Mouse (Mus musculus) cerebellum, postnatal 14 days (tissue): Measurements from ENCODE around the gene Atn1.

Experiments
- DNase-seq, 2 experiments: peaks; one replicate each; pipeline ENCODE4 v3.0.0; 2021; ENCODE audit warnings: mixed read lengths in 2 of 2

Atn1 gene

DNA sequence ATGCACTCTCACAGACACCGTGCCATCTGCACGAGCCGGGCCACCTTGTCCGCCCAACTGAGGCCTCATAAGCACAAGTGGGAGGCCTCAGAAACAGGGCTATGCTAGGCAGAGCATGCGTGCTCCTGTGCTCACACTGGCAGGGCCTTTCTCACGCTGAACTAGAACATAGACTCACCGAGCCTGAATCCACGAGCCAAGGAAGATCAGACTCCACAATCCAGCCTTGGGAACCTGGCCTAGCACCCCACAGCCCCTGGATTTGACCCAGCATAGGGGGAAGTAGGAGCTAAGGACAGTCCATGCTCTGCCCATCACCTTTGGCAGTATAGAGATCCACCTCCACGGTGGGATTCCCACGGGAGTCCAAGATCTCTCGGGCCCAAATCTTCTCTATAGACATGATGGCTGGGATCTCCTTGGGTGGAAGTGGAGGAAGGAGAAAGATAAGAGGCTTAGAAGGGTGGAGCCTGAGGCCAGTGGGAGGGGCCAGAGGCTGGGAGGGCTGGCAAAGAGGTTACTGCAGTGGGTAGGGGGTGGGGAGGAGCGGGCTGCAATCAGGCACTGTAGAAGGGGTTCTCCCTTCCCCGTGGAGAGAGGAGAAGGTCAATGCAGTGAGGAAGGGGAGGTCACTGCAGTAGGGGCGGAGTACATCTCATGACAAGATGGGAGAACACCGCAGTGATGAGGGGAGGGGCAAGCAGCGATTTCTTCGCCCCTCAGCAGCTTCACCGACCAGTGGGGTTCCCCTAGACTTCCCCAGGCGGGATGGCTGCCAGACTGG, 11.8 kb upstream of the Atn1 start:
- peak; percentile 72 to 77 for DNase-seq

DNA sequence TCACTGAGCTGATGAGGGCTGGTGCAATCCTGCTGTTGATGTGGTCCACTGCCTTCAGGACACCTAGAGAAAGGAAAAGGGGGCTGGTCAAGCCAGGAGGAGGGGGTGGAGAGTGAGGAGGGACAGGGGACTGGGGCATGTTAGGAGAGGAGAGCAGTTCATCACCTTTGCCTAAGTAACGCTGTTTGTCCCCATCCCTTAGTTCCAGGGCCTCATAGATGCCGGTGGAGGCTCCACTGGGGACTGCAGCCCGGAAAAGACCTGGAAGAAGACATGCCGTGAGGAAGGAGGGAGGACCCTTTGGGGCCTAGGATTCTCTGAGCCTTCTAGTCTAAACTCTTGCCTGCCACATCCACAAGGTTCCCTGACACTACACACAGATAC, 11.2 kb upstream of the Atn1 start:
- DNase-seq, result no peak

DNA sequence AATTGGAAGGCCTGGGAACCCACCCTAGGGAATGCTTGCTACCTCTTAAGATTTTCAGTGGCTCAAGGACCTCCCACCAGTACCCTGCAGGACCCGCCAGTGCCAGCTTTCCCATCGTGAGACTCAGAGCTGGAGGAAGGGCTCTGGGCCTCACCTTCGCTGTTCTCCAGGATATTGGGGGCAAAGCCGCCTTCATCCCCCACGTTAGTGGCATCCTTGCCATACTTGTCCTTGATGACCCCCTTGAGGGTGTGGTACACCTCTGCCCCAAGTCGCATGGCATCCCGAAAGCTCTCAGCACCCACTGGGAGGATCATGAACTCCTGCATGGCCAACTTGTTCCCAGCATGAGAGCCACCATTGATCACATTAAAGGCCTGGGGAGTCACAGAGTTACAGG, 9.6 kb upstream of the Atn1 start:
- no peak for DNase-seq

DNA sequence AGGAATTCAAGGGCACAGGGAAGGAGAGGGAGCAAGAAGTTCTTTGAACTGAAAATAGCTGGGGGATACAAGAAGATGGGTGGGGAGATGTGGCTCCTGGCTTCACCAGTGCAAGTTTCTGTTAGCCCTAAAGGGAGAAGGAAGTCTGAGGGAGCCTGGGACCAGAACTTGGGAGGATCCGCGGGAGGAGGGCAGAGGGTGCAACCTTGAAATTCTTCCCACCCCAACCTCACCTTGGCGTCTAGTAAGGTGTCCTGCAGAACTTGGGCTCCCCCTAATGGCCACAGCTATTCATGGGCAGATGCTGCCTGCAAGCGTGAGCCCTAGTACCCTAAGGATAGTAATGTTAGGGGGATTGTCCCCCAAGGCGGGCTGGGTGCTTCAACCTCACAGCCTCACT, 2.9 kb upstream of the Atn1 start:
- DNase-seq, result peak; percentile 87 to 93

DNA sequence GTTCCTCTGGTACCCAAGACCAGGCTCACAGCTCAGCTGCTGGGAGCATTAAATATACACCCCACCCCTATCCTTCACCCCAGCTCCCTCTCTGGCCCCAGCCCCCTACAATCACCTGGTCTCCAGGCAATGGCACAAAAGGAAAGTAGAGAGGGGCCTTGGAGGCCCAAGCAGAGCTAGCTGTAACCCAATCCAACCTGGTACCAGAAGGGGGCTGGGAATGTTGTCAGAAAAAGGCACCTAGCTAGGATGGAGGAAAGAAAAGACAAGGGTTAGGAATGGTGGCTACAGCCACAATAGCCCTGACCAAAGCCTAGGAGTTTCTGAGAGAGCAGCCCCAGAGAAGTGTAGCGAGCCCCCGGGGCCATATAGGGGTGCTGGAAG, 2.5 kb upstream of the Atn1 start:
- DNase-seq, result no peak

DNA sequence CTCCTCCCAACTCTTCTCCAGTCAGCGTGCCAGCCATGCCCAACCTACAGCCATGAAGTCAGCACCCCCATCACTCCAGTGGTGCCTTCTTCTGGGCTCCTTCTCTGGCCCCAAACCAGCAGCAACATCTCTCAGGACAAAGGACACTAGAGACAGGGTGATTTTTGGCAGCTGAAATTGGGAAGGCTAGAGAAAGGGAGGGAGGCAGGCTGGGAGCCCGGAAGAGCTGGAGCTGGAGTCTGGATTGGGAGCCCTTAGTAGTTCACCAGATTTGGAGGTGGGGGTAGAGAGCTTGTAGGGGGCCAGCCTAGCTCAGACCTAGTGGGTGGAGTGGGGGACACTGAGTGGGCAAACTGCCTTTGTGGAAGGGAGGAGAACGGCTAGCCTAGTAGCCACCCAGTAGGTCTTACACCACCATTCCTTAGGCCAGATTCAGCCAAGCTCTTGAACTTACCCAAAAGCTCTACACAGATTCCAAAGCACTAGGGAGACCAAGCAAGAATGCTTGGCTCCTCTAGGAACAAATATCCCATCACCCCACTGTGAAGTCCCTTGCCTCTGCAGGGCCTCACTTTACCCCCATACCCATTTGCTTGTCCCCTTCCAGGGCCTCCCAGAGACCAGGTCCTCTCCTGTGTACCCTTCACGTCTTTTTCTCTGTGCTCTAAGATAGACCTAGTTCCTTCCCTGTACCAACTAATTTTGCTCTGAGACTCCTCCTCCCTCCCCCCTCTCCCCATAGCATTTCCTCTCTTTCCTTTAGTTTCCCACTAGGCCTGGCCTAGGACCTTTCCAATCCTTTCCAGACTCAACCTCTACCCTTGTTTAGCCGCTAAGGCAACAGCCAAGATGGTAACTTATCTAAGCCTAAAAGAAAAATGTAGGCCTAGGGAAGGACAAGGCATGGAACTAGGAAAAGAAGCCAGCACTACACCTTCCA, 1.9 kb upstream of the Atn1 start:
- DNase-seq, result peak; percentile 72 to 77

DNA sequence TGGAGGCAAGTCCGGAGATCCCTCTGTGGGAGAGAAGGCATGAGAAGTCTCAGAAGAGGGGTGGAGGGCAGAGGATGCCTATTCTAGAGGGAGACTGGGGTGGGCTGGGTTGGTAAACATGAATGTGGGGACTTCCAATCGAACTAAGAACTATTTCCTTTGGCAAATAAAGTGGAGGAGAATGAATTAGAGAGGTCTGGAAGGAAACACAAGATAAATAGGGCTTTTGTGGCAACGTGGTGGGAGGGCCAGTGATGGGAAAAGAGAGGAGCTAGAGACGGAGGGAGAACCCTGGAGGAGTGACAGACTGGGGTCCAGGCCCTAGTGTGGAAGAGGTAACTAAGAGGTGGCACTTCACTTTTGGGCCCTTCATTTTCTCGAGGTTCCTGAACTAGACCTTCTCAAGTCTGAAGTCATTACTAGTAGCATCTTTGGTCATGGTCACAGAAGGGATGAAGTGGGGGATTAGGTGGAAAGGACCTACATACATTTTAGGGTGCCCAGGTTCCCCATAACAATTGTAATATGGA, 1.1 kb upstream of the Atn1 start:
- DNase-seq, result no peak

DNA sequence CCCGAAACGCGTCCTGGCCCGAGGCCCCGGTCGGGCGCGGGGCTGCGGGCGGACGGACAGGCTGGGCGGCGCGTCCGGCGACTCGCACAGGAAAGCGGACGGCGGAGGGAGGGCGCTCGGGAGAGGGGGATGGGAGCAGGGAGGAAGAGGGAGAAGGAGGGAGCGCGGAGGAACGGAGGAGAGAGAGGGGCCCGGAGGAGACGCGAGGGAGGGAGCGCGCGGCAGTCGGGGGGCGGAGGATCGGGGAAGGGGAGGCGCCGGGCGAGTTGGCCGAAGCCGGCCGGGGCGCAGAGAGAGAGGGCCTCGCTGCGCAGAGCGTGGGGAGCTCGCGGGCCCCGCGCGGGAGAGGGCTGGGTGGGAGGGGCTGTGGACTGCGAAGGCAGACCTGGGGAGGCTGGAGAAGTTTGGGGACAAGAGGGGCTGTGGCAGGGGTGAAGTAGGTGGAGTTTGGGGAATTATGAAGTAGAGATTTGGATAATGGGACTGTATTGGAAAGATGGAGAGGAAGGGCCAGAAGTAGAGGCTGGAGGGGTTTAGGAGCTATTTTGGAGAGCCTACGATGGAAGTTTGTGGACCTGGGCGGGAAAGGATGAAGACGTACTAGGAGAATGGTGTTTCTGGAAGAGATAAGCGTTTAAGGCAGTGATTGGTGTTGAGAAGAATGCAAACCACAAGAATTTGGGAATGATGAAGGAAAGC, 477 bp upstream of the Atn1 start:
- peak; percentile 89 for DNase-seq

DNA sequence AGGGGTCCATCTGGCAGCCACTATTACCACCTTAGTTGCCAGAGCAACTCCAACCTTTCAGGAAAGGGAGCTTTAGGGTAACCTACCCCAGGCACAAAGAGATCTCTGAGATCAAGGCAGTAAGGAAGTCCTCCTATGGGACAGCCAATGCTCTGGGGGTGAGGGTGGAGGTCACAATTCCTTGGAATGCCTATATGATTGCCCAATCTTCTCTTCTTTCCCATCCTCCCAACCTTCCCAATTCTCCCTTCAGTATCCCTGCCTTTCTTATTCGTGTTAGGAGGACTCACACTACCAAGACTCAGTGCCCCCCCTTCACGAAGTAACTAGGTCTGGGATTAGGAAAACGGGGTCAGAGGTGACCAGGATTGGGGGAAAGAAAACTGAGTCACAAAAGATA, 1.0 kb downstream of the Atn1 start:
- no peak for DNase-seq

DNA sequence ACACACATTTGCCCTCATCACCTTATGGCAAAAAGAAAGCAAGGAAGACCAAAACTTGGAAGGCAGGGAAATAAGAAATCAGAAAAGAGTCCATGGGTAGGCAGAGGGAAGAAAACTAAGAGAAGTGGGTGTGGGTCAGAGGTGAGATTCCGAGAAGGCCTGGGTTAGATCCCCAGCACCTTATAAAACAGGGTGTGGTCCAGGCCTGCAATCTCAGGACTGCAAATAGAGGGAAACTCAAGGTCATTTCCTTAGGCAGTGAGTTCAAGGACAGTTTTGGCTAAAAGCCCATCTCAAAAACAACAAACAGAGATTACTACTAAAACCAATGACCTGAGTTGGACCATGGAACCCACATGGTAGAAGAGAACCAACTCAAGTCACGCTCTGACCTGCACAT, 2.5 kb downstream of the Atn1 start:
- DNase-seq, result no peak

DNA sequence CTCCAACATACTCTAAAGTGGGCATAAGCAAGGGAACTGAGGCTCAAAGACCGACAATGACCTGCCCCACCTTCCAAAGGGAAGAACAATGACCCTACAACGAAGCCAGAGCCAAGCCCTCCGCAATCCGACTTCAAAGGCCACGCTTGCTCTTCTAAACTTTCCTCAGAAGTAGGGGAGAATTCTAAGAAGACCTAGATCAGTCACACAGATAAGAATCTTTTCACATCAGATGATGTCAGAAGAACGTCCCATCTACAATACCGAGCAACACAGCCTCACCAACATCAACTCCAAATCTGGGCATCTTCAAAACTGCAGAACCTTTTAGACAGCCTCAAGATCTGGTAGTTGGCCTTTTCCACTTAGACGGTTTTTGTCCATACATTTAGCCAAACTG, 5.9 kb downstream of the Atn1 start:
- no peak for DNase-seq

DNA sequence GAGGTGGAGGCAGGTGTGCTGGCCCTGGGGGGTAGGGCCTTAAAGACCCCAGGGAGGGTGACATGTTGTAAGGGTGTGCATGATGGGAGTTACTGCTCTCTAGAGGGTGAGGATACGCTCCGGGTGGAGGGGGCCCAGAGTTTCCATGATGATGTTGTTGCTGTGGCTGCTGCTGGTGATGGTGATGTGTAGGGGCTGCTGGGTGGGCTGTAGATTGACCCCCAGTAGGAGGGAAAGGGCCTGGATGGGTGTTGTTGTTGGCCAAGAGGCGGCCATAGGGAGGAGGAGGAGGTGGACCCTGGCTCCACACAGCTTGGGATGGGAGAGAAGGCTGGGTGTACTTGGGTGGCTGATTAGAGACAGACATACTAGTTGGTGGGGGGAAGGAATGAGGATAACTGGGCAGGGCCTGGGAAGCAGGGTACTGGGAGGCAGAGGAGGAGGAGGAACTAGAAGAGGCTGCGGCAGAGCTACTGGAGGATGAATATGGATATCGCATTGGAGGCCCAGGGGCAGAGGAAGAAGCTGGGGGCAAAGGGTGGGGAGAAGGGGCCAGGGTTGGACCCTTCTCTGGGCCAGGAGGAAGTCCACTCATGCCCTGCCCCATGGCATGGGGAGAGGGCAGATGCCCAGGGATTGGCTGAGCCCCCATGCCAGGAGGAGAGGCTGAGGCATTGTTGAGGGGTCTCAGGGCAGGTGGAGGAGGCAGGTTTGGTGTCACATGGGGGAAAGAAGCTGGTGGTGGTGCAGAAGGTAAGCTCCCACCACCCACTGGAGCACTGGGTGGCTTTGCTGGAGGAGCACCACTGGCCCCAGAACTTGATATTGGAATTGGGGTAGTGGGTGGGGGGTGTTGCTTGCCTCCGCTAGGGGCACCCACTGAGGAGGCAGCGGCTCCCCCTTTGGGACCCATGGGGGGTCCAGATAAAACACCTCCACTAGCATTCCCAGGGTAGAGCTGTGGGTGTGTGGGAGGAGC, 9.4 kb downstream of the Atn1 start:
- DNase-seq, result no peak

DNA sequence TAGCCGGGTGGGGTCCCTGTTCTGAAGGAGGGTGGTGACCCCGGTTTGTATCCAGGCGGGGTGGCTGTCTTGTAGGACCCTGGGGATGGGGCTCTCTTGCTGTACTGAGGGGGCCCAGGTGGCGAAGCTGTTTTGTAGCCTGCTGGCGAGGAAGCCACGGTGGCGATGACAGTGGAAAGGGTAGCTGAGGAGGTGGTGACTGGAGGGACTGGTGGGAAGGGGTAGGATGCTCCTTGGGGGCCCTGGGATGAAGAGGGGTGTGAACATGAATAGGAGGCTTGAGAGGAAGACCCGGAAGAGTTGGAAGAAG, 10.1 kb downstream of the Atn1 start:
- DNase-seq, result no peak

DNA sequence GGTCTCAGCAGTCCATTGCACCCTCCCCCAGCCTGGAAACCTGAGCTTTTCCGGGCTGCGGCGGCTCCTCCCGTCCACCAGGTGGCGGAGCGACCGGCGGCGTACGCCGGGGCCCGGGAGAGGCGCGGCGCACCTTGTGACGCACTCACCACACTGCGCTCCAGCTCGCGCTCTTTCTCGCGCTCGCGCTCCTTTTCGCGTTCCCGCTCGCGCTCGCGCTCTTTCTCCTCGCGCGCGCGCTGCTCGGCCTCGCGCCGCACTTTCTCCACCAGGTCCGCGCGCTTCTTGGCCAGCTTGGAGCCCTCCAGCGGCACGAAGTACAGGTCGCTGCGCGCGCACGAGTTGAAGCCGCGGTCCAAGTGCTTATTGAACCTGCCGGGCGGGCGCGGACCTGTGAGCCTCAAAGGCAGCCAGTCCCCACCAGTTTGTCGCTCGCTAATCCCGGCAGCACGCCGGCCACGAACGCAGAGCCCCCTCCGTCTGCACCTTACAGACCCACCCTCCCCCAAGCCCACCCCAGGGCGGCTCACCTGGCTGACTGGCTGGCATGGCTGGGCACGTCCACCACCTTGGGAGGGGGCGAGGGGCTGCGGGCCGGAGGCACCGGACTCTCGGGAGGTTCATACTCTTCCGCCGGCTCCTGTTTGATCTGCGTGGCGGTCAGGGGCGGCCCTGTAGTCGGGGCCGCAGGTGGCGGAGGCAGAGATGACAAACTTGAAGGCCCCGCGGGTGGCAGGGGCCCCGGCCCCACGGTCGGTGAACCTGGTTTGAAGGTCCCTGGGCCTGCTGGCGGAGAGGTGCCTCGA, 10.6 kb downstream of the Atn1 start:
- DNase-seq, result peak; percentile 97

DNA sequence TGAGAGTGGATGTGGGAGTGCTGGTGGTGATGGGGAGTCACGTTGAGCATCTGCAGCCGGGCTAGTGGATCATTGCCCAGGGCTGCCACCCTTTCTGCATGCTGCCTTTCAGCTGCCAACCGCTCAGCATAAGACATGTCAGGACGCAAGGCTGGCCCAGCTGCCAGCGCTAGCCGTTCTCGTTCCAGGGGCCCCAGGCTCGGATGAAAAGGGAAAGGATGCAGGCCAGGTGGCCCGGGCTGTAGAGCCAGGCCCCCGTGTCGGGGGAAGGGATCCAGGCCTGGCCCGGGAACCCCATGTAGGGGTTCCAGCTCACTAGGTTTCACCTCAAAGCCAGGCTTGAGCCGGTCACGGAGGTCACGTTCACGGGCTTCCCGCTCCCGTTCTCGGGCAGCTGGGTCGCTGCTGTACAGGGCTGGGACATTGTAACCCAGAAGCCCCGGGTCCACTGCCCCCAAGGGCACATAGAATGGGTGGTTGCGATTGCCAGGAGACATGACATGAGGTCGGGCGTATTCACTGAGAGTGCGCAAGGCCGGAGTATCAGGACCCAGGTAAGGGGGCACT, 11.5 kb downstream of the Atn1 start:
- peak in 1 of 2 experiments; percentile 68 for DNase-seq

DNA sequence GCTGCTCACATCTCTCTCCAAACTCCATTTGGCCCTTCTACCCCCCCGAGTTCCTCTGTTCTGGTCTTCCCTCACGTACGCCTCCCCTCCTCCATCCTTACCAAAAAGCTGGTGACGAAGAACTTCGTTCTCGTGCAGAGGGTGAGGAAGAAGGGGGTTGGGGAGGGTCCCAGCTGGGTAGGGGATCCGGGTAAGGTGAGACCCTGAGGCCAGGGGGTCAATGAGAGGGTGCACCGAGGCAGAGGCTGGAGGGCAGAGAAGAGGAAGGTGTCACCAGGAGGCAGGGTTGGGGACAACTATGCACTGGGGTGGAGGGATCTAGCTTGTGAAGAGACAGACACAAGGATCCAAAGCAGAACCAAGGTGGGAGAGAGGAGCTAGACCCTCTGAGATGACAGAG, 12.7 kb downstream of the Atn1 start:
- peak in 1 of 2 experiments; percentile 26 for DNase-seq

DNA sequence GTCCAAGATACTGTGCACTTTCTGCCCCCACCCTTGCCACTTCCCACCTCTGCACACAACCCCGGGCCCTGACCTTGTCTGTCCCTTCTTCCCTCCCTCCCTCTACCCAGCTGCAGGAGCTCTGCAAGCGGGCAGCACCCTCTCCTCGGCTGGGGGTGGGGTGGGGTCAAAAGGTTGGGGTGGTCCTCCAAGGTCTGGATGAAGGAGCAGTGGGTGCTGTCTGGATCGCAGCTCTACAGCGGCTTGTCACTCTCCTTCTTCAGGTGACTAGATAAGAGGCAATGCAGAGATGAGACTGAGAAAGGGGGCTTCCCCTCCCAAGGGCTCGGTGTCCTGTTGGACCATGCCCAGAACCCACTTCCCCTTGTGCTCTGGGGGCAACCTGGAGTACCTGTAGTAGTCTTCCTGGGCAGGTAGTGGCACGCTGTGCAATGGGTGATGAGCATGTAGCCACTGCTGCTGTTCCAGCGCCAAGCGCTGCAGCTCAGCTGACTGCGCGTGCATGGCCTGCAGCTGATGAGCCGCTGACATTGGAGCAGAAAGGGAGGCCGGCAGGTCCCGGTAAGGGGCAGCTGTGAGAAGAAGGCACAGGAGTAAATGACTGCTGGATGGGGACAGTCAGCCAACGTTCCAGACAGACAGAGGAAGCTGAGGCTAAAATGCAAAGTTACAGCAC, 13.3 kb downstream of the Atn1 start:
- peak; percentile 22 to 43 for DNase-seq

DNA sequence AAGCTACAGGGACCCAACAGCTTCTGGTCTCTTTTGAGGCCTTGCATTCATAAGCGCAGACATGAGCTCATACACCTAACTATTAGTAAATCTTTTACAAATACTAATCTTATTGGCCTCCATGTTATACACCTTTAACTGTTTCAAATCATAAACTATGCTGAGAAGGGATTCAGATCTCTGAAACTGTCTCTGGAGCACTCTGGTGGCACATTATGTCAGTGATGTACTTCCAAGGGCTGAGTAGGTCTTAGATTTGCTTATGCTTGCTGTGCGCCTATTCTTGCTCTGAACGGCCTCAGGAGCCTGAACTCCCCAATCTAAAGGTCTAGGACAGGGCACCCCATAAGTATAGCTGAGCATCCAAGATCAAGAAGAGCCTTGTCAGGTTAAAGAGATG, 14.5 kb downstream of the Atn1 start:
- no peak for DNase-seq

DNA sequence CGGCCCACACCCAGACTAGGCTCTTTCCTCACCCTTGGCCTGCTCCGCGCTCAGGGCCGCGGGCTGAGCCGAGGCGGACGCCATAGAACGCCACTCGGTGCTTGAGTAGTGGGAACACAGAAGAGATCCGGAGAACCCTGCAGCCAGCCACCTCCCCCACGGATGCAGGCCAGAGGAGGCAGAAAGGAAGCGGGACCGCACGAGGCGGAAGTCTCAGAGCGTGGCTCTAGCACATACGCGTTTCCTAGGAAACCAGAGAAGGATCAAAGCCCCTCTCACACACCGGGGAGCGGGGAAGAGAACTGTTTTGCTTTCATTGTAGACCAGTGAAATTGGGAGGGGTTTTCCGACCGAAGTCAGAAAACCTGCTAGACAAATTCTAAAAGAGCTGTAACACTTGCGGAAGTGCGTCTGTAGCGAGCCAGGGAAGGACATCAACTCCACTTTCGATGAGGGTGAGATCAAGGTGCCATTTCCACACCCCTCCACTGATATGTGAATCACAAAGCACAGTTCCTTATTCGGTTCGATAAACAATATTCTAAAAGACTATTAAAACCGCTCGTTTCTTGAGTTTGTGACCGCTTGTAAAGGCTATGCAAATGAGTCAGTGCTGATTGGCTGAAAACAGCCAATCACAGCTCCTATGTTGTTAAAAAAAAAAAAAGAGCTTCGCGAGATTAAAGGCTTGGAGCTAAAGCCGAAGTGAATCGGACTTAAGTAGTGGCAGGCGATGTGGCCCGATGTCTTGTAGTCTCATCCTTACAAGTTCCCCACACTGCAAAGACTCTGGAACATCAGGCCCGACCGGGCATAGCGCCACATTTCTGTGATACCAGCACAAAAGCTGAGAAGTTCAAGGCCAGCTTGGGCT, 15.2 kb downstream of the Atn1 start, which contains the start of gene Grcc10:
Grcc10 (minus strand) TSS at position 487 of the 874 bp plus-strand sequence.
- peak; percentile 88 to 90 for DNase-seq
